Mouse (Mus musculus) G1E-ER4 (cell line): ENCODE data around the gene Il10. TPM values are rescaled to one million over a fixed set of nuclear protein-coding genes. Genes with fewer than 3 reads are reported as not detected.

ENCODE experiments used
- GATA1 ChIP-seq: IDR thresholded peaks from one replicate; pipeline ENCODE4 v1.8.0; 2012; ENCODE audit warnings: low read length, inconsistent platforms
- polyA plus RNA-seq: library from polyadenylated mRNA; stranded (reverse); fragments of >175 nt; gene quantifications from 2 replicates; pipeline ENCODE4 v1.2.3, GENCODE M21; 2012

Il10 gene
- polyA plus RNA-seq, 1 experiment = not detected

GRCm38 (mm10) chr1:131006069-131006468 is 13.6 kb upstream of the Il10 start:
- no peak for TF ChIP-seq GATA1

GRCm38 (mm10) chr1:131010201-131011153 is 9.2 kb upstream of the Il10 start:
- no peak for TF ChIP-seq GATA1

DNA sequence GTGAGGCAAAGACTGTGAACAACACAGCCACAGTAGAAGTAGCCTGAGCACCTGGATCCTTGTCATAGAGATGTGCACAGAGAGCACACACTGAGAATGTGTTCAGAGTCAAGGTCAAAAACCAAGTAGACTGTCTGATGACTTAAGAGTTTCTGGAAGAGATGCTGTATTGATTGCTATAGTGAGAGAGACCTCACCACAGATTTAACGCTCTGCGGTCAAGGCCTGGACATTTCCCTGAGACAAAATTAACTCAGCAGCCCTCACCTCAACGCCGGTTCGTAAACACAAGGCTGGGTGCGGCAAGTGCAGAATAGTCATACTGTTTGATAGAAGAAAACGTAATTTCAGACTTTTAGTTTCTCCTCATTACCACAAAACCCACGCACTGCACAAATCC is 7.2 kb upstream of the Il10 start:
- no peak for TF ChIP-seq GATA1

DNA sequence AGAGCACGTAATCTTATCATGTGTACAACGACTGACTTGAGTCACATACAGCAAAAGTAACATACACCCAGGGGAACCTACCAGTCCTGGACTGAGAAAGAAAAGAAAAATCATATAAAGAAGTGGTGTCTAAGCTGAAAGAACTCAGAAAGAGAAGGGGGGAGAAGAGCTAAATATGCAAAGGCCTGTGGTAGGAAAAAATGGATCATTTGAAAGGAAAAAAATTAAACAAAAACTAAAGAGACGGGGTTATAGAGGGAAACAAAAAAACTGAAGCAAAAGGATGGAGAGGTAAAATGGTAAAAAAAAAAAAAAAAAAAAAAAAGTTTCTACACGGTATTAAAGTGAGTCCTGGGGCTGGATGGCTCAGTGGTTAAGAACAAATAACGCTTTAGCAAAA is 5.7 kb upstream of the Il10 start:
- TF ChIP-seq GATA1 = no peak

DNA sequence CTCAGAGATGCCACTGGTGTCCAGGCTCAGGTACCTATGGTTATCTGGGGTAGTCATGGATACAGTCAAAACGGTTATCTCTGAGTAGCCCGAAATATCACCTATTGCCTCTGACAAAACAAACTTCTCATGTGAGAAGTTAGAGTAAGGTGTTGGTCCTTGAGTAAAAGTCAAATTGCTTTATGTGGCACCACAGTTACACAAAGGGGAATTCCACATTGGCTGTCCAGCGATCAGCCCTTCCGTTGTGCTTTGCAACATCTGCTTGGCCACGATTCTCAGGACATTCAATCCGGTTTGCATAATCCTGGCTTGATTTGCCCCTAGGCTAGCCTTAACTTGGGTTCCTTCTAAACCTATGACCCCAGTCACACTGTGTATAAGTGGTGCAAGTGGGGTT is 4.4 kb upstream of the Il10 start:
- no peak for TF ChIP-seq GATA1

GRCm38 (mm10) chr1:131015879-131016278 is 3.8 kb upstream of the Il10 start:
- TF ChIP-seq GATA1 = no peak

- TF ChIP-seq GATA1 = no peak
These were observed 1.0 kb downstream of the Il10 start for GRCm38 (mm10) chr1:131020425-131021310.

- no peak for TF ChIP-seq GATA1
These were observed 1.8 kb downstream of the Il10 start for GRCm38 (mm10) chr1:131021438-131021837.

DNA sequence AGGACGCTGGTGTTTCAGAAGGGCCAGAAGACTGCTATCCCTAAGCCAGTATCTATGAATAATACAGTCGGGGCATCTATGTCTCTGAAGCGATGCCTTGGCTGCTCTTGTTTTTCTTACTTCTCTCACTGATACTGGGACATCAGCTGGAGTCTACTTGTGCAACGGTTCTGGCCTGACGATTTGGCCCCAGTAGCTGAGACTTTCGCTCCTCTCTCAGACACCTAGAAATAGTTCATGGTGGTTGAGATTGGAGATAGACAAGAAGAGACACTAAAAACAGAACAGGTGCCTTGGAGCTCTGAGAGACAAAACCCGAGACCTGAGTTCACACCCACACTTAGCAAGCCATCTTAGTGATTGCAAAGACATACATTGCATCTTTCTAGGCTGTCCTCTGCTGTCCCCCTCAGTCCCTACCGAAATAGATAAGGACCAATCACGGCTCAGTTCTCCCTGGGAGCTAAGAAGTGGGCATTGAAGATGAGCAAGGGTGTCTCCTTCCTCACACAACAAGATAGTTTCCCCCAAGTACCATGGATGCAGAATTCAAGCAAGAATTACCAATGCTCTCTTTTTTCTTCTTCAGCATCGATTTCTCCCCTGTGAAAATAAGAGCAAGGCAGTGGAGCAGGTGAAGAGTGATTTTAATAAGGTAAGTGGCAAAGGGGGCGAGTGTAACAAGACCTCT is 2.4 kb downstream of the Il10 start:
- no peak for TF ChIP-seq GATA1

DNA sequence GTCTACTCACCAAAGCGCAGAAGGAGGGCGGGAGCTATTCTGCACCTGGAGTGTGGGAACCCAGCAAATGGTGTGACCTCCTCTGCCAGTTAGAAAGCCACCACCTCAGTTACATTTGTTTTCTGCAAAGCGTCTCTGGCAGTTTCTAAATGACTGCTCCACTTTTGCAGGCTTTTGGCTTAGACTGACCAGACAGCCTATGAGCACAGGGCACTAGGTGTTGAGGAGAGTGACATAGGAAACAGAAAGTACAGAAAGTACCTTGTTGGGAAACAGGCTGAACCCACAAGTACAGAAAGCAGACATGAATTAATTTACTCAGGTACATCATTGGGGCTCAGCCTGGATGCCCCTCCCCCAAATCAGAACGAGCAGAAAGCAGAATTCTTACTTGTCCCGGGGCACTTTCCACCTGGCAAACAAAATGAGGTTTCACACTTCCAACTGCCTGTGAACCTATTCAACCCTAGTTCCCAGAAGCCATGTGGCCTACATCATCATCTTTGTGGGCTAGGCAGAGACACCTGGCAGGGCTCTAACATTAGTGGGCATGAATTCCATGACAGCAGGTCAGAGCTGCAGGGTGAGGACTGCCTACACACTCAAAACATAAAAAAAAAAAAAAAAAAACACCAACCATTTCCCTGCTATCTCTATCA is 3.1 kb downstream of the Il10 start:
- TF ChIP-seq GATA1 = no peak

DNA sequence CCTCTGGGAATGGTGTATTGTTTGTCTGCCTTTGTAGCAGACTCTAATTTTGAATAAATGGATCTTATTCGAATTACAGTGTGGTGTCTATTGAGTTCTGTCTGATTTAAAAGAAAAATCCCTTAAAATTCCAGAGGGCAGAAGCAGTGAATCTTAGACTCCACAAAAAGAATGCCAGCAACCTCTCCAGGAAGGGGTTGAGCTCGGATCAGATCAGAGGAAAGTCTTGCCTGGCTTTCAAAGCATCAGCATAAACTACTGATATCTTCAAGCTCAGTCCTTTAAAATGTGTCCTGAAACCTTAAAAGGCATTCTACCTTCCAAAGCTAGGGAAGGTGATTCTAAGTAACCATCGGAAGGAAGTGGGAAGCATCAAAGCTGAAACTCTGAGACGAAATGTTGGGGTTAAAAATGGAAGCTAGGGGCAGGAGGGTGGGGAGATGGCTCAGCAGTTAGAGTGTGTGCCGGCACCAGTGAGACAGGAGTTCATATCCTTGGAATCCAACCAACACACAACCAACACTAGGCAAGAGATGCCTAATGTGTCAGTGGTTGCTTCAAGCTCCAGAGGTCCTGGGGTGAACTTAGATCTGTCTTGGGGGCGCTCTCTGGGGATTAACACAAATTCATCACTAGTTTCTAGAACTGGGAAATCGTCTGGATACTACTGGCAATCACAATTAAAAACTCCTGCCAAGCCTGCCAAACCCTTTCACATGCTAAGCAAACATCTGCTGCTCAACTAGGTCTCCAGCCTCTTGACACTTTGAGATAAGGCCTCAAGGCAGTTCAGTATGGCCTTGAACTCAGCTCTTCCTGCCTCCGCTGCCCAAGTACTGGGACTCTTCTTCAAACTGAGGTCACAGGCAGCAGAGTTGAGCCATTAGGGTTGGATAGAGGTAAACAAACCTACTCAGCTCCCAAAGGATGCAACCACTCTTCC is 5.5 kb downstream of the Il10 start:
- TF ChIP-seq GATA1 = no peak

DNA sequence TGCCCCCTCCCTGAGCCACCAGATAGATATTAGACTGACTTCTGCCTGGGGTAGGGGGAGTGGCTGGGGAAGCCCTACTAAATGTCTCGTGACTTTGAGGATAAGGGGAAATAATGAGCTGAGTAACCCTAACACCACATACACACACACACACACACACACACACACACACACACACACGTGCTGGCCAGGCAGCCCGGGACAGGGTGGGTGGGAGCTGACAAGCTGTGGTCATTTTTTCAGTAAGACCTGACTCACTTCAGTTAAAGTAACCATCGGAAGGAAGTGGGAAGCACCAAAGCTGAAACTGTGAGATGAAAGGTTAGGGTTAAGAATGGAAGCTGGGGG is 6.2 kb downstream of the Il10 start:
- no peak for TF ChIP-seq GATA1

- TF ChIP-seq GATA1 = no peak
These were observed 9.6 kb downstream of the Il10 start for GRCm38 (mm10) chr1:131029215-131029614.

GRCm38 (mm10) chr1:131030261-131030660 is 10.6 kb downstream of the Il10 start:
- no peak for TF ChIP-seq GATA1
